Mouse (Mus musculus): Measurements from ENCODE around the gene Tbc1d2b. TPM values are rescaled to one million over a fixed set of nuclear protein-coding genes. Genes with fewer than 3 reads are reported as not detected.

Tbc1d2b gene
- polyA plus RNA-seq, 1 experiment from 2014 or later = 23.4 TPM

DNA sequence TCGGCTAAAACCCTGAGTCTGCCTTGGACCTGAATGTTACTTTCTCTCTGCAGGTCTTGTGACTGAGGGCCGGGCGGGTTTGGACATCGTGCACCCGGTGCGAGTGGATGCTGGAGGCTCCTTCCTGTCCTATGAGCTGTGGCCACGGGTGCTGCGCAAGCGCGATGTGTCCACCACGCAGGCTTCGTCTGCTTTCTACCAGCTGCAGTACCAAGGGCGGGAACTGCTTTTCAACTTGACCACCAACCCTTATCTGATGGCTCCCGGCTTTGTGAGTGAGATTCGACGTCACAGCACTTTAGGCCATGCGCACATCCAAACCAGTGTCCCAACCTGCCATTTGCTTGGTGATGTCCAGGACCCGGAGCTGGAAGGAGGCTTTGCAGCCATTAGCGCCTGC lies 99.2 kb downstream of the Tbc1d2b start:
- no peak overlapping the region for H3K4me2 ChIP-seq (ENCODE audit: low read depth, low read length)
- H3K36me3 ChIP-seq (ENCODE audit: control insufficient read depth, insufficient read depth, low read length) = peaks cover 21% of the 10 kb centered on the region
- H3K4me1 ChIP-seq (ENCODE audit: control insufficient read depth, insufficient read depth, low read length) = no peaks in the 10 kb centered on the region
- ATAC-seq (ENCODE audit: low read depth) = no peak
- 96% methylated on average over 19 of the region's 19 CpGs for WGBS
- no peak overlapping the region for H3K9ac ChIP-seq (ENCODE audit: low read depth, low read length)
- no peaks in the 10 kb centered on the region for H3K9me3 ChIP-seq (ENCODE audit: control insufficient read depth, low read length)
- no peak for DNase-seq (ENCODE audit: low spot score)
- no peak overlapping the region for H3K27ac ChIP-seq (replicated peaks; ENCODE audit: low read depth, low read length)
- no peak overlapping the region for H3K4me3 ChIP-seq (ENCODE audit: low read depth, low read length)
- no peaks in the 10 kb centered on the region for H3K27me3 ChIP-seq (replicated peaks; ENCODE audit: control insufficient read depth, insufficient read depth, low read length)

DNA sequence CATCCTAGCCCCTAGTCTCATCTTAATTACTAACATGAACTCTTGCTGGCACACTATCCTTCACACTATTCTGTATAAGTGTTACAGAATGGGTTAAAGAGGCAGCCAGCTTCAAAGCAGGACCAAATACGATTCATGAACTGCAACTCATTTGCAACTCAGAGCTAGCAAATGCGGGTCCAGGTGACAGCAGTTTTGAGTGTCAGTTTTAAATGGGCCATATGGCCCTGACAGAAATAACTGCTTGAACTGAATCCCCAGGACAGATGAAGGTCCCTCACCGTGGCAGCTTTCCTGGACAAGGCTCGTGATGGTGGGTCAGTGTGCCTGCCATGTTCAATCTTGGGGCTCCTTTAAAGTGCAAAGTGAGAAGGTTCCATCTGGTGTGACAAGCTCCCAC lies 100.6 kb downstream of the Tbc1d2b start:
- H3K27me3 ChIP-seq (replicated peaks; ENCODE audit: control insufficient read depth, insufficient read depth, low read length) = no peaks in the 10 kb centered on the region
- ATAC-seq (ENCODE audit: low read depth) (no peak), DNase-seq (ENCODE audit: low spot score) (no peak)
- no peak overlapping the region for H3K4me2 ChIP-seq (ENCODE audit: low read depth, low read length)
- peaks cover 16% of the 10 kb centered on the region for H3K36me3 ChIP-seq (ENCODE audit: control insufficient read depth, insufficient read depth, low read length)
- H3K27ac ChIP-seq (replicated peaks; ENCODE audit: low read depth, low read length) = no peak overlapping the region
- H3K9ac ChIP-seq (ENCODE audit: low read depth, low read length) = no peak overlapping the region
- WGBS = 55% methylated on average over 4 of the region's 4 CpGs
- no peaks in the 10 kb centered on the region for H3K9me3 ChIP-seq (ENCODE audit: control insufficient read depth, low read length)
- H3K4me1 ChIP-seq (ENCODE audit: control insufficient read depth, insufficient read depth, low read length) = no peaks in the 10 kb centered on the region
- no peak overlapping the region for H3K4me3 ChIP-seq (ENCODE audit: low read depth, low read length)

DNA sequence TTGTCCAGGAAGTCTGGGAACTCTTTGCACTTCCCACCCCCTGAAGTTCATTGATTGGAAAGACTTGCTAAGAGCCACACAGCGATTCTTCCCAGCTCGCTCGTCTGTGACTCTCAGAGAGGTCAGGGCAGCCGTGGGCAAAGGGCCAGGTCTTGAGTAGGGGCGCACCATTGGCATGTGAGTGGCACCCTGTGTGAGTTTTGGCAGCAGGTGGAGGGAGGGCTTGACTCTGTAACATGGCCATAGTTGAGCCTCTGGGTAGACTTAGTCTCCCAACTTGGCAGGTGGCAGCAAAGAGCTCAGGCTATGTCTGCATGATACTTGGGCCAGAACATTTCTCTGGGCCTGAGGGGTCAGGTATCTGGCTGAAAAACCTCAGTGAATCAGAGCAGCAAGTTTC lies 104.0 kb downstream of the Tbc1d2b start:
- H3K27ac ChIP-seq (replicated peaks; ENCODE audit: low read depth, low read length) = no peak overlapping the region
- H3K4me3 ChIP-seq (ENCODE audit: low read depth, low read length) = no peak overlapping the region
- WGBS = 70% methylated on average over 5 of the region's 5 CpGs
- peaks cover 4% of the 10 kb centered on the region for H3K36me3 ChIP-seq (ENCODE audit: control insufficient read depth, insufficient read depth, low read length)
- DNase-seq (ENCODE audit: low spot score) (no peak), ATAC-seq (ENCODE audit: low read depth) (no peak)
- H3K4me1 ChIP-seq (ENCODE audit: control insufficient read depth, insufficient read depth, low read length) = no peaks in the 10 kb centered on the region; the same call in 1 of the 2 replicates
- no peaks in the 10 kb centered on the region for H3K27me3 ChIP-seq (replicated peaks; ENCODE audit: control insufficient read depth, insufficient read depth, low read length)
- H3K4me2 ChIP-seq (ENCODE audit: low read depth, low read length) = no peak overlapping the region
- H3K9me3 ChIP-seq (ENCODE audit: control insufficient read depth, low read length) = no peaks in the 10 kb centered on the region
- no peak overlapping the region for H3K9ac ChIP-seq (ENCODE audit: low read depth, low read length)

DNA sequence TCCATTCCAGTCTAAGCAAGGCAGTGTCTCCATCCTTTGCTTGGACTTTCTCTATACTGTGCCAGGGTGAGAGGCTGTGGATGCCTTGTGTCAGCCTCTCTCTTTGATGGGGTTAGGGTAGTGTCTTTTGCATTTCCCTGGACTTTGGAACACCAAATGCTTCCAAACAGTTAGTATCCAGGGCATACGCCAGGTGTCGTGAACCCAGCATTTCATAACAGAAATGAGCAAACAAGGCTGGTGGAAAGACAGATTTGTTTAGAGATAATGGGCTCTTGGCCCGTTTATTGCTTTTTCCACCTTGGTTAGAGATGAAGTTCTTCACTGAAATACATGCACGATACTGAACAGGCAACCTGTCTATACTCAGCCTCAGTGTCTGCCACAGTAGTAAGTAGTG lies 105.0 kb downstream of the Tbc1d2b start:
- Histone ChIP-seq H3K9me3 (ENCODE audit: control insufficient read depth, low read length) (no peaks in the 10 kb centered on the region), H3K9ac (ENCODE audit: low read depth, low read length) (no peak overlapping the region), H3K4me1 (ENCODE audit: control insufficient read depth, insufficient read depth, low read length) (no peaks in the 10 kb centered on the region; the same call in 1 of the 2 replicates), H3K27me3 (replicated peaks; ENCODE audit: control insufficient read depth, insufficient read depth, low read length) (no peaks in the 10 kb centered on the region), H3K4me2 (ENCODE audit: low read depth, low read length) (no peak overlapping the region), H3K4me3 (ENCODE audit: low read depth, low read length) (no peak overlapping the region), H3K27ac (replicated peaks; ENCODE audit: low read depth, low read length) (no peak overlapping the region), H3K36me3 (ENCODE audit: control insufficient read depth, insufficient read depth, low read length) (no peaks in the 10 kb centered on the region)
- ATAC-seq (ENCODE audit: low read depth) = no peak
- DNase-seq (ENCODE audit: low spot score) = no peak
- WGBS = 88% methylated on average over 4 of the region's 4 CpGs

DNA sequence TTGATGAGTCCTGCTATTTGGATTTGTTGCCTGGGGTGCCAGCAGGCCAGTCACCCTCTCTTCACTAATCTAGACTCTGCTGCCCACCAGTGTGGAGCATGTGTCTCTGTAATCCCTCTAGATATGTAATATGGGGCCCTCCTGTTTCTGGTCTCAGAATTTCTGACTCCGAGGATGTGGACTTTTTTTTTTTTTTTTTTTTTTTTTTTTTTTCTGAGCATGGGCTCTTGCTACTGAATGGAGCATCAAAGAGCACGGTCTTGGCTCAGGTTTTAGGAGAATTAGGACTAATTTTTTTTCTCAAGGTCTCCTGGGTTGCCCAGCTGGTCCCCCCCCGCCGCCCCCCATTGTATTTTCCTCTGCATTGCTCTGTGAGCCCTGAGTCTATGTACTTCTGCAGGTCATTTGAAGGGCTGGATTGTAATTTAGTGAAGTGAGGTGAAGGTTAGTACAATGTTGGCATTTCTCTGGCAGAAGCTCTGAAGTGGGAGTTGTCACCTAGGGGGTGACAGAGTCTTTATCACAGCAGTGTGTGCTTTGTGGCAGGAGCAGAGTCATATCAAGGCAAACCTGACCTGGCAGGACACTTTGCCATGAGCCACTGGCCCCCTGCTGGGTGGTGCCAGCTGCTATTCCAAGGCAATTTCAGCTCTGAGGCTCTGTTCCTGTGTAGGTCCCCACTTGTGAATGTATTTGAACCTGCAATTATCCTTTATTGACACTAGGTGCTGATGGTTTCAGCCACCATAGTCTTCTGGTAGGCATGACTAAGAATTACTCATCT lies 105.7 kb downstream of the Tbc1d2b start:
- Histone ChIP-seq H3K27ac (replicated peaks; ENCODE audit: low read depth, low read length) (no peak overlapping the region), H3K4me2 (ENCODE audit: low read depth, low read length) (peak overlapping the region; percentile 95), H3K4me3 (ENCODE audit: low read depth, low read length) (no peak overlapping the region), H3K27me3 (replicated peaks; ENCODE audit: control insufficient read depth, insufficient read depth, low read length) (no peaks in the 10 kb centered on the region), H3K9ac (ENCODE audit: low read depth, low read length) (no peak overlapping the region), H3K9me3 (ENCODE audit: control insufficient read depth, low read length) (peaks cover 3% of the 10 kb centered on the region; the same call in 1 of the 2 replicates), H3K36me3 (ENCODE audit: control insufficient read depth, insufficient read depth, low read length) (no peaks in the 10 kb centered on the region), H3K4me1 (ENCODE audit: control insufficient read depth, insufficient read depth, low read length) (no peaks in the 10 kb centered on the region; the same call in 1 of the 2 replicates)
- ATAC-seq (ENCODE audit: low read depth) (no peak), DNase-seq (ENCODE audit: low spot score) (no peak)
- 49% methylated on average over 4 of the region's 4 CpGs for WGBS

DNA sequence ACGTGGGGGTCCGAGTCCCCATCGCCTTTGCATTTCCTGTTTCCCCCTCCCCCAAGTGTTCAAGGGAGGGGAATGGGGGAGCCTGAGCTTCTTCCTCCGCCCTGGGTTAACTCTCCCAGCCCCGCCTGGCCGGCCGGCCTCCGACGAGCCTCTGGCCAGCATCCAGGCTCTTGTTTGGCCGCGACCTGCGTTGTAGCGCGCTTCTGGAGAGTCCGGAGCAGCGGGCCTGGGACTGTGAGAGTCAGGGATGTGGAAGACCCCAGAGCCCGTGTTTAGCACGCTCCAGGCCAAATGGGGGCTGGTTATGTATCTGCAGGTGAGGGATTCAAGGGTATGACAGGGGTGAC lies 106.9 kb downstream of the Tbc1d2b start:
- peak; percentile 51 for DNase-seq (ENCODE audit: low spot score)

DNA sequence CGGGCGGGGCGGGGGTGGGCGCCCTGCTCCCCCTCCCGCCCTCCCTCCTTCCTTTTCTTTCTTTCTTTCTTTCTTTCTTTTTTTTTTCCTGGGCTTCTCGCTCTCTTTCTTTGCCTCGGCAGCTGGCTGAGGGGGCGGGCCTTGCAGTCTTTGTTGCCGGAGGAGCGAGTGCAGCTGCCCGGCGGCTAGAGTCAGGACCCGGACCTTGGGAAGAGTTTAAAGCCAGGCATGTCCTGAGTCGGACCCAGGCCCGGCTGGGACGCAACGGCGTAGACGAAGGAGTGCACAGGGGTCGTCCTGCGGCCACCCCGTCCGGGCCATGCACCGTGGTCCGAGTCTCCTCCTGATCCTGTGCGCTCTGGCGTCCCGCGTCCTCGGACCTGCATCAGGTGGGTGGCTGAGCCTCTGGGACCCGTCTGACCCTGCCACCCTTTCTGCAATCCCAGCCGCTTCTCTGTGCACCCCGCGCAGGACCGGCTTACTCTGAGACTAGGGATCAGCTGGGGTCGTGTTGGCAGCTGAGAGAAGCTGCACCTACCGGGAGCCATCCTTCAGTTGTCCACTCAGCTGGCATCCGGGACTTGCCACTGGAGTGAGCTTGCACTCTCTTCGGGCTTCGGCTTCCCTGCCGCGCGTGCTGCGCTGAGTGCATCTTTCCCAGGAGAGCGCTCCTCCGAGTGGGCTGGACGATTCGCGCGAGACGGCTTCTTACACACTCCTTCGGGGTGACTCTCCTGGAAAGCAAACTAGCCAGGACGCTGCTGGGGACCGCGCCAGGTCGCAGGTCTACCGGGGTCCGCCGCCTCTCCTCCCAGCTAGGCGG lies 107.5 kb downstream of the Tbc1d2b start, which contains the start of gene Adamts7:
Adamts7 (plus strand) TSS at position 144 of the 823 bp plus-strand sequence.
- Histone ChIP-seq H3K27ac (replicated peaks; ENCODE audit: low read depth, low read length) (peak within 1 kb of the TSS; percentile 55), H3K4me1 (ENCODE audit: control insufficient read depth, insufficient read depth, low read length) (no peaks in the 10 kb centered on the region; the same call in 1 of the 2 replicates), H3K4me2 (ENCODE audit: low read depth, low read length) (peak within 1 kb of the TSS; percentile 95), H3K9ac (ENCODE audit: low read depth, low read length) (peak within 1 kb of the TSS; percentile 84), H3K4me3 (ENCODE audit: low read depth, low read length) (peak within 1 kb of the TSS; percentile 83), H3K36me3 (ENCODE audit: control insufficient read depth, insufficient read depth, low read length) (no peaks in the 10 kb centered on the region), H3K27me3 (replicated peaks; ENCODE audit: control insufficient read depth, insufficient read depth, low read length) (no peaks in the 10 kb centered on the region), H3K9me3 (ENCODE audit: control insufficient read depth, low read length) (peaks cover 7% of the 10 kb centered on the region; the same call in 1 of the 2 replicates)
- WGBS = under 1% methylated on average over 52 of the region's 60 CpGs
- peak; percentile 66 for ATAC-seq (ENCODE audit: low read depth)
- DNase-seq (ENCODE audit: low spot score) = peak; percentile 65

More for the DNA sequence above, 106.9 kb downstream of the Tbc1d2b start:
- Histone ChIP-seq H3K4me2 (ENCODE audit: low read depth, low read length) (peak overlapping the region; percentile 95), H3K4me3 (ENCODE audit: low read depth, low read length) (peak overlapping the region; percentile 83), H3K4me1 (ENCODE audit: control insufficient read depth, insufficient read depth, low read length) (no peaks in the 10 kb centered on the region; the same call in 1 of the 2 replicates), H3K9ac (ENCODE audit: low read depth, low read length) (peak overlapping the region; percentile 84), H3K9me3 (ENCODE audit: control insufficient read depth, low read length) (peaks cover 7% of the 10 kb centered on the region; the same call in 1 of the 2 replicates), H3K27me3 (replicated peaks; ENCODE audit: control insufficient read depth, insufficient read depth, low read length) (no peaks in the 10 kb centered on the region), H3K36me3 (ENCODE audit: control insufficient read depth, insufficient read depth, low read length) (no peaks in the 10 kb centered on the region), H3K27ac (replicated peaks; ENCODE audit: low read depth, low read length) (no peak overlapping the region)
- ATAC-seq (ENCODE audit: low read depth) = peak; percentile 31; the same call in 1 of the 2 replicates
- WGBS = 1% methylated on average over 15 of the region's 18 CpGs

DNA sequence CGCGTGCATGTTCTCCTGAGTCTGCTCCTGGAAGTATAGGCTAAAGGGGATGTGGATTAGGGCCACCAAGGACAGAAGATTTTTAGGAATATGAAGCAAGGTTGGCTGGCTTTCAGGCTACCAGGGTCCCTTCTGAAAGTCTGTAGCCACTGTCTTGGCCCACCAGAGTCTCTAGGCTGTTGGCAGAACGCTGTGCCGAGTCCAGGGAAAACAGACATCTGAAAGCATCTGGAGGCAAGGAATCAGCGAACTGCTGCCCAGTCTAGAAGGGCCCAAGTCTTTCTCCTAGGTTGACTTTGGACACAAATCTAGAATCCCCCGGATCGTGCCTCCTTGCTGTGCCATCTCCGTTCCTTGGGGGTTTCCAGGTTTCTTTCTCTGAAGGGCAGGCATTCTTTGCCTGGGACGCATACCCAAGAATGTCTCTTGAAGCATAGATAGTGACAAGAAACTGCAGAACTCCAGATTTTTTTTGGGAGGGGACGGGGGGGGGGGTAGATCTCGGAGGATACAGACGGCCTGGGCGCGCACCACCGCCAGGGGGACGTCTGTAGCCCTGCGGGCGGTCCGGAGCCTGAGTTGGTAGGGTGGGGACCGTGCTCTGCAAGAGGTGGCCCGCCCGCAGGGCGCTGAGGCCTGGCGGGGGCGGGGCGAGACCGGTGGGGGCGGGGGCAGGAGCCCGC lies 108.2 kb downstream of the Tbc1d2b start:
- ATAC-seq (ENCODE audit: low read depth) = peak; percentile 89
- H3K9me3 ChIP-seq (ENCODE audit: control insufficient read depth, low read length) = peaks cover 7% of the 10 kb centered on the region; the same call in 1 of the 2 replicates

More for the DNA sequence above, 108.2 kb downstream of the Tbc1d2b start:
- H3K4me1 ChIP-seq (ENCODE audit: control insufficient read depth, insufficient read depth, low read length) = no peaks in the 10 kb centered on the region; the same call in 1 of the 2 replicates
- H3K4me2 ChIP-seq (ENCODE audit: low read depth, low read length) = peak overlapping the region; percentile 95
- WGBS = 15% methylated on average over 17 of the region's 29 CpGs
- peak overlapping the region; percentile 55 for H3K27ac ChIP-seq (replicated peaks; ENCODE audit: low read depth, low read length)
- no peaks in the 10 kb centered on the region for H3K27me3 ChIP-seq (replicated peaks; ENCODE audit: control insufficient read depth, insufficient read depth, low read length)
- peak overlapping the region; percentile 84 for H3K9ac ChIP-seq (ENCODE audit: low read depth, low read length)
- DNase-seq (ENCODE audit: low spot score) = peak; percentile 87
- no peaks in the 10 kb centered on the region for H3K36me3 ChIP-seq (ENCODE audit: control insufficient read depth, insufficient read depth, low read length)
- peak overlapping the region; percentile 83 for H3K4me3 ChIP-seq (ENCODE audit: low read depth, low read length)
